Mouse (Mus musculus) hindbrain, embryonic 15.5 days (tissue): Measurements from ENCODE around the gene Sapcd1. TPM values are rescaled to one million over a fixed set of nuclear protein-coding genes. Genes with fewer than 3 reads are reported as not detected.

Experiments used
- ATAC-seq: fragments of 200-750 bp; cut with Nextera tagmentation; 2 replicates; pipeline ENCODE4 v1.8.0; 2017; ENCODE audit warnings: low read depth, moderate number of reproducible peaks, moderate TSS enrichment; ENCODE audit not compliant: low FRiP score
- H3K27ac ChIP-seq: fragments of 300-500 bp; sonication (generic); replicated peaks from 2 replicates; pipeline ENCODE4 v1.5.1; 2015; ENCODE audit warnings: mild to moderate bottlenecking, inconsistent platforms
- H3K27me3 ChIP-seq: fragments of 300-500 bp; sonication (generic); 2 replicates; pipeline ENCODE4 v1.6.1; 2015; ENCODE audit warnings: control low read depth, inconsistent platforms
- H3K36me3 ChIP-seq: fragments of 300-500 bp; sonication (generic); 2 replicates; pipeline ENCODE4 v1.6.1; 2015; ENCODE audit warnings: control low read depth, inconsistent platforms
- H3K4me1 ChIP-seq: fragments of 300-500 bp; sonication (generic); replicated peaks from 2 replicates; pipeline ENCODE4 v1.6.1; 2015; ENCODE audit warnings: control low read depth, inconsistent platforms
- H3K4me2 ChIP-seq: fragments of 300-500 bp; sonication (generic); 2 replicates; pipeline ENCODE4 v1.6.1; 2015; ENCODE audit warnings: moderate library complexity, mild to moderate bottlenecking, inconsistent platforms
- H3K4me3 ChIP-seq: fragments of 300-500 bp; sonication (generic); 2 replicates; pipeline ENCODE4 v1.5.1; 2015; ENCODE audit warnings: mild to moderate bottlenecking, inconsistent platforms
- H3K9ac ChIP-seq: fragments of 300-500 bp; sonication (generic); 2 replicates; pipeline ENCODE4 v1.6.1; 2015; ENCODE audit warnings: inconsistent platforms
- H3K9me3 ChIP-seq: fragments of 300-500 bp; sonication (generic); 2 replicates; pipeline ENCODE4 v1.6.1; 2016; ENCODE audit warnings: control low read depth, inconsistent platforms
- WGBS: fragments of 180-500 bp; shearing (Covaris S2); methylation state at CpG from one replicate; pipeline ENCODE4 v1.1.7; 2015; 5-methylcytosine and 5-hydroxymethylcytosine counted together
- polyA plus RNA-seq: library from polyadenylated mRNA; unstranded; fragments of >200 nt; fragmentation: Nextera tagmentation; extraction: Ambion mirVana; gene quantifications from 2 replicates; pipeline ENCODE4 v1.2.1, GENCODE M21; 2015

Gene Sapcd1
- polyA plus RNA-seq, 1 experiment from 2014 or later: 1.6 TPM

- Histone ChIP-seq H3K9me3 (no peaks in the 10 kb centered on the region), H3K4me3 (peak overlapping the region; percentile 76), H3K27me3 (no peaks in the 10 kb centered on the region), H3K36me3 (peaks cover 3% of the 10 kb centered on the region), H3K9ac (peak overlapping the region; percentile 88), H3K4me2 (peak overlapping the region; percentile 91), H3K27ac (peak overlapping the region; percentile 98; the same call in 1 of the 2 replicates), H3K4me1 (peaks cover 25% of the 10 kb centered on the region)
- WGBS: 14% methylated on average over 2 of the region's 2 CpGs
- no peak for ATAC-seq
Observed at GRCm38 (mm10) chr17:34980655-34981054, 47.2 kb downstream of the Sapcd1 start.

GRCm38 (mm10) chr17:34979631-34980030, 48.2 kb downstream of the Sapcd1 start:
- ATAC-seq: no peak
- Histone ChIP-seq H3K4me2 (no peak overlapping the region), H3K36me3 (no peaks in the 10 kb centered on the region), H3K27me3 (no peaks in the 10 kb centered on the region), H3K4me3 (no peak overlapping the region), H3K4me1 (peaks cover 25% of the 10 kb centered on the region), H3K9me3 (no peaks in the 10 kb centered on the region), H3K9ac (no peak overlapping the region), H3K27ac (no peak overlapping the region)
- 95% methylated on average over 4 of the region's 4 CpGs for WGBS

- no peak for ATAC-seq
- no peak overlapping the region for H3K27ac ChIP-seq
- no peak overlapping the region for H3K4me3 ChIP-seq
- H3K27me3 ChIP-seq: 0 out of 2 replicates have a peak, but pooled peaks cover 2% of the 10 kb centered on the region
- H3K9ac ChIP-seq: no peak overlapping the region
- 91% methylated on average over 27 of the region's 27 CpGs for WGBS
- no peak overlapping the region for H3K4me2 ChIP-seq
- no peaks in the 10 kb centered on the region for H3K9me3 ChIP-seq
- H3K4me1 ChIP-seq: peaks cover 25% of the 10 kb centered on the region
- no peaks in the 10 kb centered on the region for H3K36me3 ChIP-seq
Observed at GRCm38 (mm10) chr17:34978239-34978638, 49.6 kb downstream of the Sapcd1 start.

GRCm38 (mm10) chr17:34977000-34977399, 50.8 kb downstream of the Sapcd1 start:
- 95% methylated on average over 20 of the region's 20 CpGs for WGBS
- no peak overlapping the region for H3K9ac ChIP-seq

More at GRCm38 (mm10) chr17:34977000-34977399, 50.8 kb downstream of the Sapcd1 start:
- no peaks in the 10 kb centered on the region for H3K36me3 ChIP-seq
- no peak overlapping the region for H3K4me2 ChIP-seq
- no peak for ATAC-seq
- no peak overlapping the region for H3K27ac ChIP-seq
- H3K9me3 ChIP-seq: no peaks in the 10 kb centered on the region
- H3K27me3 ChIP-seq: 0 out of 2 replicates have a peak, but pooled peaks cover 2% of the 10 kb centered on the region
- H3K4me3 ChIP-seq: no peak overlapping the region
- H3K4me1 ChIP-seq: peaks cover 21% of the 10 kb centered on the region

Other genes starting within 250 kb of the Sapcd1 start
- gene Cyp21a1, start 223.5 kb downstream of the Sapcd1 start, polyA plus RNA-seq: not detected in 2 replicates
- 43.9 TPM in 2 replicates for gene Stk19, start 191.1 kb downstream of the Sapcd1 start, polyA plus RNA-seq
- 67.2 and 68.3 TPM in 2 replicates for gene Dxo, start 191.0 kb downstream of the Sapcd1 start, polyA plus RNA-seq
- 59.4 and 63.4 TPM in 2 replicates for gene Skiv2l, start 177.8 kb downstream of the Sapcd1 start, polyA plus RNA-seq
- 81.0 and 94.4 TPM in 2 replicates for gene Nelfe, start 177.6 kb downstream of the Sapcd1 start, polyA plus RNA-seq
- gene Cfb, start 165.5 kb downstream of the Sapcd1 start, polyA plus RNA-seq: 2.5 and 4.1 TPM in 2 replicates
- 11.9 and 12.9 TPM in 2 replicates for gene Zbtb12, start 148.5 kb downstream of the Sapcd1 start, polyA plus RNA-seq
- gene Gm20547, start 146.0 kb downstream of the Sapcd1 start, polyA plus RNA-seq: not detected in 2 replicates
- gene C2, start 129.8 kb downstream of the Sapcd1 start, polyA plus RNA-seq: 2.4 and 3.7 TPM in 2 replicates
- 90.9 and 96.7 TPM in 2 replicates for gene Ehmt2, start 129.5 kb downstream of the Sapcd1 start, polyA plus RNA-seq
- 0.09 TPM in 1 of 2 replicates, not detected in the other for gene Slc44a4, start 113.5 kb downstream of the Sapcd1 start, polyA plus RNA-seq
- gene Neu1, start 96.8 kb downstream of the Sapcd1 start, polyA plus RNA-seq: 35.9 and 38.3 TPM in 2 replicates
- gene Hspa1b, start 68.8 kb downstream of the Sapcd1 start, polyA plus RNA-seq: 0.31 and 0.51 TPM in 2 replicates
- gene Gm20481, start 58.1 kb downstream of the Sapcd1 start, polyA plus RNA-seq: 1.0 TPM in 1 of 2 replicates, not detected in the other
- gene Hspa1a, start 55.9 kb downstream of the Sapcd1 start, polyA plus RNA-seq: 12.0 and 13.1 TPM in 2 replicates
- 1.3 and 1.8 TPM in 2 replicates for gene Hspa1l, start 55.3 kb downstream of the Sapcd1 start, polyA plus RNA-seq
- 109 and 113 TPM in 2 replicates for gene Lsm2, start 46.2 kb downstream of the Sapcd1 start, polyA plus RNA-seq
- 60.4 and 68.7 TPM in 2 replicates for gene Vars, start 27.0 kb downstream of the Sapcd1 start, polyA plus RNA-seq
- 0.14 TPM in 2 replicates for gene Vwa7, start 11.4 kb downstream of the Sapcd1 start, polyA plus RNA-seq
- 1.6 and 3.4 TPM in 2 replicates for gene Msh5, start 18.7 kb upstream of the Sapcd1 start, polyA plus RNA-seq
- 87.4 TPM in 2 replicates for gene Clic1, start 21.9 kb upstream of the Sapcd1 start, polyA plus RNA-seq
- gene Ddah2, start 31.0 kb upstream of the Sapcd1 start, polyA plus RNA-seq: 349 and 367 TPM in 2 replicates
- 0.18 TPM in 1 of 2 replicates, not detected in the other for gene Ly6g6c, start 37.4 kb upstream of the Sapcd1 start, polyA plus RNA-seq
- 0.22 and 0.25 TPM in 2 replicates for gene Mpig6b, start 38.2 kb upstream of the Sapcd1 start, polyA plus RNA-seq
- gene Ly6g6e, start 48.9 kb upstream of the Sapcd1 start, polyA plus RNA-seq: 0.43 and 0.53 TPM in 2 replicates
- gene Ly6g6d, start 50.0 kb upstream of the Sapcd1 start, polyA plus RNA-seq: 1.2 and 1.8 TPM in 2 replicates
- 0.24 TPM in 1 of 2 replicates, not detected in the other for gene Ly6g6f, start 57.6 kb upstream of the Sapcd1 start, polyA plus RNA-seq
- 102 and 106 TPM in 2 replicates for gene Abhd16a, start 61.2 kb upstream of the Sapcd1 start, polyA plus RNA-seq
- not detected in 2 replicates for gene Ly6g5c, start 80.3 kb upstream of the Sapcd1 start, polyA plus RNA-seq
- gene Ly6g5b, start 87.4 kb upstream of the Sapcd1 start, polyA plus RNA-seq: 1.1 and 1.2 TPM in 2 replicates
- 24.3 and 25.4 TPM in 2 replicates for gene Gpank1, start 93.4 kb upstream of the Sapcd1 start, polyA plus RNA-seq
- gene Csnk2b, start 94.0 kb upstream of the Sapcd1 start, polyA plus RNA-seq: 308 and 311 TPM in 2 replicates
- 9.3 and 10.8 TPM in 2 replicates for gene D17H6S53E, start 98.4 kb upstream of the Sapcd1 start, polyA plus RNA-seq
- 0.21 and 0.79 TPM in 2 replicates for gene Apom, start 104.0 kb upstream of the Sapcd1 start, polyA plus RNA-seq
- gene Bag6, start 107.2 kb upstream of the Sapcd1 start, polyA plus RNA-seq: 70.0 and 75.7 TPM in 2 replicates
- 175 and 181 TPM in 2 replicates for gene Prrc2a, start 136.9 kb upstream of the Sapcd1 start, polyA plus RNA-seq
- 7.4 and 9.6 TPM in 2 replicates for gene Aif1, start 148.1 kb upstream of the Sapcd1 start, polyA plus RNA-seq
- 5.6 and 13.9 TPM in 2 replicates for gene Lst1, start 160.4 kb upstream of the Sapcd1 start, polyA plus RNA-seq
- 0.84 and 0.97 TPM in 2 replicates for gene Ltb, start 166.4 kb upstream of the Sapcd1 start, polyA plus RNA-seq
- 0.13 TPM in 1 of 2 replicates, not detected in the other for gene Tnf, start 174.0 kb upstream of the Sapcd1 start, polyA plus RNA-seq
- 0.39 and 0.42 TPM in 2 replicates for gene Lta, start 177.3 kb upstream of the Sapcd1 start, polyA plus RNA-seq
- 0.43 and 0.55 TPM in 2 replicates for gene Gm16181, start 192.8 kb upstream of the Sapcd1 start, polyA plus RNA-seq
- 99.1 and 110 TPM in 2 replicates for gene Atp6v1g2, start 205.6 kb upstream of the Sapcd1 start, polyA plus RNA-seq
- gene Nfkbil1, start 207.8 kb upstream of the Sapcd1 start, polyA plus RNA-seq: 10.8 and 12.0 TPM in 2 replicates
- gene Ddx39b, start 213.7 kb upstream of the Sapcd1 start, polyA plus RNA-seq: 361 and 365 TPM in 2 replicates
- gene H2-D1, start 234.7 kb upstream of the Sapcd1 start, polyA plus RNA-seq: 118 and 128 TPM in 2 replicates